Mouse (Mus musculus): ENCODE measurements at regions not wholly inside any gene's neighbourhood (a gene's known extent, or its start where the extent isn't known, plus 50 kb on each side); places are given as distances from the start of the nearest gene placed in this dataset.
A peak's percentile ranks its signal among the peaks of the same experiment; 100 is the strongest.

DNA sequence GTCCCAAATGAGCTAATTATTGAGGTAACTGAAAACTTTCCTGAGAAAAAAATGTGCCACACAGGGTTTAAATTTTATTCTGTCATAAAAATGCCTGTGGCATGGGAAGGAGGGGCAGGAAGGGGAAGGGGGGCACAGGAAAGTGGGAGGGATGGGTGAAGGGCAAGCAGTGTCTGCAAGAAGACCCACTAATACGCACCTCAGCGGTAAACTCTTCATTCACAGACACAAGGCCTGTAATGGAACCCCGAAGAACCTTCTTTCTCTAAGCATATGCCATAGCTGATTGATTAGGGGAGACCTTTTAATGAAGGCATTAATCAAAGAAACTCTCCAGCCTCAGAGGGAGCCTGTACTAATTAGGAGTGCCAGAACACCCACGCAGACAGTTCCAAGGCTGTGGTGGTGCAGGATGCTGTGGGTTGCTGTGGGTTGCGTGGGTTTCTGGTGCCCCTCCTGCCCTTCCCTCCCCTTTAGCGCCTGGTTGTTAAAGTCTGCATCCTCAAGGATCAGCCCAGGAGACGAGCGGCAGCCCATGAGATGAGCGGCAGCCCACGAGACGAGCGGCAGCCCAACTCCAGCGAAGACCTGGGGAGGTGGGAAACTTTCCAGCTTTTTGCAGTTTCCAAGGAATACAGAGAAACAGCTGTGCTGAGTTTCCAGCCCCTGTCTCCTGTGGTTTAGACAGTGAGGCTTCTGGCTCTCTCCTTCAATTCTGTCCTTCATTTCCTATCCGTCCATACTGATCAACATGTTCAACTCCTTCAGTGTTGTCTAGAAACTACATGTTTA is 110.1 kb downstream of the Sst start:
- H3K4me1 ChIP-seq (replicated peaks; ENCODE audit: control insufficient read depth, insufficient read depth, low read length) = no peaks in the 10 kb centered on the region
- ATAC-seq (ENCODE audit: low FRiP score) (peak; percentile 31; the same call in 1 of the 2 replicates), DNase-seq (ENCODE audit: low spot score) (no peak)
- H3K4me2 ChIP-seq (replicated peaks) = no peak overlapping the region
- H3K9me3 ChIP-seq (ENCODE audit: control insufficient read depth, low read length) = no peaks in the 10 kb centered on the region
- H3K4me3 ChIP-seq (replicated peaks; ENCODE audit: low read length) = no peak overlapping the region
- H3K27ac ChIP-seq = no peak overlapping the region
- no peak overlapping the region for H3K9ac ChIP-seq
- WGBS = 72% methylated on average over 14 of the region's 14 CpGs
- no peaks in the 10 kb centered on the region for H3K36me3 ChIP-seq (replicated peaks; ENCODE audit: control insufficient read depth, insufficient read depth)
- H3K27me3 ChIP-seq (ENCODE audit: control insufficient read depth, insufficient read depth, low read length) = no peaks in the 10 kb centered on the region

DNA sequence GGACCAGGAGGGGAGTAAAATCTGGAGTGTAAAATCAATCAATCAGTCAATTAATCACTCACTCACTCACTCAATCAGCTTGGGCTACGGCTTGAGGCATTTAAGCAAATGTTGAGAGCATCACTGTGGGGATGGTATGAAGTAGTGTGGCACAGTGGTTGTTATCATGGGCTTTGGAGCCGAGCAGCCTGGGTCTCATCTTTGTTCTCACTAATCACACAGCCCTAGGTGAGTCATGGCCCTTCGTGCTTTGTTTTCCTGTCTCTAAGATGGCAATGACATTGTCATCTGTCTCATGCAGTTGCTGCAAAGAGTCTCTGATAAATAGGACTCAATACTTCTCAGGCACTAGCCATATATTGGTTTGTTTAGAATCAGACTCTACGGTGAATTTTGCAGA is 112.9 kb downstream of the Sst start:
- WGBS = 71% methylated on average over 4 of the region's 4 CpGs
- Histone ChIP-seq H3K4me3 (replicated peaks; ENCODE audit: low read length) (no peak overlapping the region), H3K27ac (no peak overlapping the region), H3K4me2 (replicated peaks) (no peak overlapping the region), H3K9me3 (ENCODE audit: control insufficient read depth, low read length) (no peaks in the 10 kb centered on the region), H3K27me3 (ENCODE audit: control insufficient read depth, insufficient read depth, low read length) (no peaks in the 10 kb centered on the region), H3K4me1 (replicated peaks; ENCODE audit: control insufficient read depth, insufficient read depth, low read length) (no peaks in the 10 kb centered on the region), H3K9ac (no peak overlapping the region), H3K36me3 (replicated peaks; ENCODE audit: control insufficient read depth, insufficient read depth) (no peaks in the 10 kb centered on the region)
- ATAC-seq (ENCODE audit: low FRiP score) (no peak), DNase-seq (ENCODE audit: low spot score) (no peak)

DNA sequence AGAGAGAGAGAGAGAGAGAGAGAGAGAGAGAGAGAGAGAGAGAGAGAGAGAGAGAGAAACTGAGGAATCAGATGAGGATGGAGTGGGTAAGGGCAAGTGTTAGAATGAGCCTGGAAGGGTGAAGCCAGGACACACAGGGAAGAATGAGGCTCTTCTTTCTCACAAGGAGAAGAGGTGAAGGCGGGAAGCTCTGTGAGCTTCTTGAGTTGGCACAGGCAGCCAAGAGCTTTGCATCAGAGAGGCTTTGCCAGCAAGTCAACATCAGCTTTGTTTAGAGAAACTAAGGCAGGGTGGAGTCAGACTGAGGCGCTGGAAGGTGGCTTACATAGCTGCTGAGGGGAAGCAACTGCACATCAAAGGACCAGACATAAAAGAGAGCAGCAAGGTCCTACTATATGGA is 113.7 kb downstream of the Sst start:
- Histone ChIP-seq H3K27me3 (ENCODE audit: control insufficient read depth, insufficient read depth, low read length) (no peaks in the 10 kb centered on the region), H3K4me2 (replicated peaks) (no peak overlapping the region), H3K27ac (no peak overlapping the region), H3K4me1 (replicated peaks; ENCODE audit: control insufficient read depth, insufficient read depth, low read length) (no peaks in the 10 kb centered on the region), H3K9ac (no peak overlapping the region), H3K9me3 (ENCODE audit: control insufficient read depth, low read length) (no peaks in the 10 kb centered on the region), H3K4me3 (replicated peaks; ENCODE audit: low read length) (no peak overlapping the region), H3K36me3 (replicated peaks; ENCODE audit: control insufficient read depth, insufficient read depth) (no peaks in the 10 kb centered on the region)
- 58% methylated on average over 2 of the region's 2 CpGs for WGBS
- DNase-seq (ENCODE audit: low spot score) (no peak), ATAC-seq (ENCODE audit: low FRiP score) (no peak)

DNA sequence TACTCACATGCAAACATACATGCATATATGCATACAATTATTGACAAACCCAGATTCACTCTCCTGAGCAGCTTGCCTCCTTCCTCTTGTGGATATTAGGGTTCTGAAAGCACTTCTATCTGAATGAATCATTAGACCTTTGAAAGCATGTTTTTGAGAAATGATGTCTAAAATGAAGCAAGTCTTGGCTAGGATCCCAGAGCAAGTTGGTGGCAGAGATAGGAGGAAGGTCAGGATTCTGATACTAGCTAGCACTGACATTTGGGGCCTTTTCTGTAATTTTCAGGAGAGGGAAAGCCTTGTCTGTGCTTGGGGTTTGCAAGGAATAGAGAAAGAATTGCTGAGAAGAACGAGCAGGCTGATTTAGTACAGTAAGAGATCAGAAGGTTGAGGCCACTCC is 114.3 kb downstream of the Sst start:
- no peak overlapping the region for H3K4me3 ChIP-seq (replicated peaks; ENCODE audit: low read length)
- DNase-seq (ENCODE audit: low spot score) (no peak), ATAC-seq (ENCODE audit: low FRiP score) (no peak)
- H3K36me3 ChIP-seq (replicated peaks; ENCODE audit: control insufficient read depth, insufficient read depth) = no peaks in the 10 kb centered on the region
- no peak overlapping the region for H3K27ac ChIP-seq
- no peaks in the 10 kb centered on the region for H3K27me3 ChIP-seq (ENCODE audit: control insufficient read depth, insufficient read depth, low read length)
- no peaks in the 10 kb centered on the region for H3K9me3 ChIP-seq (ENCODE audit: control insufficient read depth, low read length)
- no peak overlapping the region for H3K9ac ChIP-seq
- no peaks in the 10 kb centered on the region for H3K4me1 ChIP-seq (replicated peaks; ENCODE audit: control insufficient read depth, insufficient read depth, low read length)
- 53% methylated on average over 1 of the region's 1 CpGs for WGBS
- H3K4me2 ChIP-seq (replicated peaks) = no peak overlapping the region

DNA sequence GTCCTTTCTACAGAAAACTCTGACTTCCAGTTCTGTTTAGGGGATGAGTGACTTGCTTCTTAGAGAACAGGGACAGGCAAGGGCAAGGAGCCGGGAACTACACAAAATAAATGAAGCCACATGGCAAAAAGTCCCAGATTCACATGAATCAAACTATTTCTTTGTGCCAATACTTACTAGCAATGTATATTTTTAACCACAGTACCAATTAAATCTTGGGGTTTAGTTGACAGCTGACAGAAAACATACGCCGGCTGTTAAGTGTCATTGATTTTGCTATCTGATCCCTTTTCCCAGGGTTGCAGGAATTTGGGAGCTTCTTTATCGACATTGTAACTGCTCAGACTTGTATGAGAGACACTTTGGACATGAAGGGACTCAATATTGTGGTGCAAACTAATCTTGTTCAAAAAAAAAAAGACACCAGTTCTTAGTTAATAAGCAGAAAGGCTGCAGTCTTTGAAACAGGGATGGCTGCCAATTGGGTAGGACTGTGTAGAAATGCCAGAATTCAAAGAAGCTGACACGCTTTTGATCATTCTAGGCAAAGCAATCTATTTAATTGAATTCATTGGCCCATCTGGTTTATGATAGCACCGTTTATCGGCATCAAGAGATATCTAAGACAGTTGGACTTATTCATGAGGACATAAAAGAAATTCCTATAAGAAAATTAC is 132.5 kb downstream of the Sst start:
- no peak overlapping the region for H3K4me3 ChIP-seq (replicated peaks; ENCODE audit: low read length)
- no peaks in the 10 kb centered on the region for H3K9me3 ChIP-seq (ENCODE audit: control insufficient read depth, low read length)
- no peak overlapping the region for H3K4me2 ChIP-seq (replicated peaks)
- H3K9ac ChIP-seq = no peak overlapping the region
- ATAC-seq (ENCODE audit: low FRiP score) (no peak), DNase-seq (ENCODE audit: low spot score) (no peak)
- no peaks in the 10 kb centered on the region for H3K36me3 ChIP-seq (replicated peaks; ENCODE audit: control insufficient read depth, insufficient read depth)
- H3K27ac ChIP-seq = no peak overlapping the region
- no peaks in the 10 kb centered on the region for H3K4me1 ChIP-seq (replicated peaks; ENCODE audit: control insufficient read depth, insufficient read depth, low read length)
- H3K27me3 ChIP-seq (ENCODE audit: control insufficient read depth, insufficient read depth, low read length) = no peaks in the 10 kb centered on the region
- WGBS = 76% methylated on average over 7 of the region's 7 CpGs

DNA sequence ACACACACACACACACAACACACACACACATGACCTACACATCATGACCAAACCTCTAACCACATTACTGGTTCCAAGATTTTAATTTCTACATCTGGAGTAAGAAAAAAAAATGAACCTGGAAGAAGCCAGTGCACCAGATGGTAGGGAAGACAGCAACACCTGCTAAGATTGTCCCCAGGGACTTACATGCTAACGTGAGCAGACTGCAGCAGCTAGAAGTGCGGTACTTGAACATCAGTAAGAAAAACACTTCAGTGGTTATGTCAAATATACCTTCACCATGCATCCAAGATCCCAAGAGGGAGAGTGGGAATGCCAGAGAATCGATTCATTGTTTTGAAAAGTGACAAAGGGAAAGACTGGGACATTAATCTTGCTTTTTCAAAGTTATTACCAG is 153.7 kb downstream of the Sst start:
- Histone ChIP-seq H3K9ac (no peak overlapping the region), H3K4me1 (replicated peaks; ENCODE audit: control insufficient read depth, insufficient read depth, low read length) (no peaks in the 10 kb centered on the region), H3K4me3 (replicated peaks; ENCODE audit: low read length) (no peak overlapping the region), H3K36me3 (replicated peaks; ENCODE audit: control insufficient read depth, insufficient read depth) (no peaks in the 10 kb centered on the region), H3K27ac (no peak overlapping the region), H3K4me2 (replicated peaks) (no peak overlapping the region), H3K9me3 (ENCODE audit: control insufficient read depth, low read length) (no peaks in the 10 kb centered on the region), H3K27me3 (ENCODE audit: control insufficient read depth, insufficient read depth, low read length) (no peaks in the 10 kb centered on the region)
- ATAC-seq (ENCODE audit: low FRiP score) = no peak; the same call in 1 of the 2 replicates
- peak; percentile 56 for DNase-seq (ENCODE audit: low spot score)
- WGBS = 30% methylated on average over 3 of the region's 3 CpGs

DNA sequence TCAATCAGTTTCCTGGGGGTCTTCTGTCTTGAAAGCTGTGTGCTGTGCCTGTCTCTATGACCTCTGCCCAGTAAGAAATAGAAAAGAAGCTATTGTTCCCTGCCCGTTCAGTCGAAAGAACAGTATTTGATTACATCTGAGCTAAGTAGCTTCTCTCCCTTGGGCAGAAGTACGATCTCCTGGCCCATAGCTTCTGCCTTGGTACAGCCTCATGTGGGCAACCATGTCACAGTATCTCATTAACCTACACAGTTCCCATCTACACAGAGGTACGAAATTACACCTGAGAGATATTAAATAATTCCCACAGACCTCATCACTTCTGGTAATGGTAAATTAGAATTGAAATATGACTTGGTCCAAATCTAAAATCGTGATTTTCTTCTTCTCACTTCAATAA is 155.0 kb downstream of the Sst start:
- H3K9ac ChIP-seq = no peak overlapping the region
- ATAC-seq (ENCODE audit: low FRiP score) (peak; percentile 37; the same call in 1 of the 2 replicates), DNase-seq (ENCODE audit: low spot score) (no peak)
- H3K36me3 ChIP-seq (replicated peaks; ENCODE audit: control insufficient read depth, insufficient read depth) = no peaks in the 10 kb centered on the region
- H3K4me2 ChIP-seq (replicated peaks) = no peak overlapping the region
- no peak overlapping the region for H3K27ac ChIP-seq
- H3K4me3 ChIP-seq (replicated peaks; ENCODE audit: low read length) = no peak overlapping the region
- no peaks in the 10 kb centered on the region for H3K9me3 ChIP-seq (ENCODE audit: control insufficient read depth, low read length)
- H3K4me1 ChIP-seq (replicated peaks; ENCODE audit: control insufficient read depth, insufficient read depth, low read length) = no peaks in the 10 kb centered on the region
- H3K27me3 ChIP-seq (ENCODE audit: control insufficient read depth, insufficient read depth, low read length) = no peaks in the 10 kb centered on the region
- 29% methylated on average over 5 of the region's 5 CpGs for WGBS

DNA sequence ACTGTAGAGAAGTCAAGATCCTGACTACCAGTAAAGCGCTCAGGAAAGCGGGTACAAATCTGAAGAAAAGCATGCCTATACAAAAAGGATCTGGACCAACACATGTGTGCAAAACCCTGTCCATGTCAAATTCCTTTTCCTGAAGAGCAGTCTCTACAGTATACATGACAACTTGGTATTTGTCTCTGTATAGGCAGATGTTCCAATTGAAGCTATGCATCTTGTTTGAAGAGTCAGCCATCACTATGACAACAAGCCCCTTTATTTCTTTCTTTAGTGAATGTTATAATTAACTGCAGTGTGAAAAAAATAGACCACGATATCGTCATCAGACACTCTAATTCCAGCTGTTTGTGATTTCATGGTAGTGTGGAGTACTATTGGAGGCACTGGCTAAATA is 164.2 kb downstream of the Sst start:
- no peaks in the 10 kb centered on the region for H3K27me3 ChIP-seq (ENCODE audit: control insufficient read depth, insufficient read depth, low read length)
- H3K4me2 ChIP-seq (replicated peaks) = no peak overlapping the region
- 81% methylated on average over 4 of the region's 4 CpGs for WGBS
- DNase-seq (ENCODE audit: low spot score) = no peak
- H3K9ac ChIP-seq = no peak overlapping the region
- H3K9me3 ChIP-seq (ENCODE audit: control insufficient read depth, low read length) = no peaks in the 10 kb centered on the region
- H3K4me3 ChIP-seq (replicated peaks; ENCODE audit: low read length) = no peak overlapping the region
- no peak overlapping the region for H3K27ac ChIP-seq
- no peaks in the 10 kb centered on the region for H3K4me1 ChIP-seq (replicated peaks; ENCODE audit: control insufficient read depth, insufficient read depth, low read length)
- no peaks in the 10 kb centered on the region for H3K36me3 ChIP-seq (replicated peaks; ENCODE audit: control insufficient read depth, insufficient read depth)
- ATAC-seq (ENCODE audit: low FRiP score) = no peak

DNA sequence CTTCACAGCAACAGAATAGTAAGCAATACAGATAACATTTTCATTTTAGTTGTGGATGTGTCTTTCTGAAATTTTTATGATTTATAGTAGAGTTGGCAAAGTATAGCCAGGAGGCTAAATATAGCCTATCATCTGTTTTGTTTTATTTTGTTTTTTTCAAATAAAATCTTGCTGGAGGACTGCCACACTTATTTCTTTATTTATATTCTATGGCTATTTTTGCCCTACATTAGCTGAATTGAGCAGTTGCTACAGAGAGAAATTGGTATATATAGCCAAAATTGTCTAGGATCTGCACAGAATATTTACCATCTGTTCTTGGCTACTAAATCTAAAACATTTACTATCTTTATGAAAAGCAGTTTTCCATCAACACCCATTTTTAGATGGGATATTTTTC is 169.0 kb downstream of the Sst start:
- Histone ChIP-seq H3K27me3 (ENCODE audit: control insufficient read depth, insufficient read depth, low read length) (no peaks in the 10 kb centered on the region), H3K4me1 (replicated peaks; ENCODE audit: control insufficient read depth, insufficient read depth, low read length) (no peaks in the 10 kb centered on the region), H3K4me2 (replicated peaks) (no peak overlapping the region), H3K9me3 (ENCODE audit: control insufficient read depth, low read length) (peaks cover 4% of the 10 kb centered on the region; the same call in 1 of the 2 replicates), H3K27ac (no peak overlapping the region), H3K9ac (no peak overlapping the region), H3K4me3 (replicated peaks; ENCODE audit: low read length) (no peak overlapping the region), H3K36me3 (replicated peaks; ENCODE audit: control insufficient read depth, insufficient read depth) (no peaks in the 10 kb centered on the region)
- ATAC-seq (ENCODE audit: low FRiP score) (no peak), DNase-seq (ENCODE audit: low spot score) (no peak)

Data from hindbrain, embryonic 14.5 days (tissue).